Mouse (Mus musculus): ENCODE results near the gene Bcl3.

Bcl3 gene

GRCm38 (mm10) chr7:19768251-19768650, 54.3 kb downstream of the Bcl3 start:
- no peak for DNase-seq

- DNase-seq, result no peak
Observed at GRCm38 (mm10) chr7:19764581-19764980, 58.0 kb downstream of the Bcl3 start.

GRCm38 (mm10) chr7:19763829-19764477, 58.6 kb downstream of the Bcl3 start:
- DNase-seq, result no peak

- DNase-seq, result peak in 1 of 2 experiments; percentile 63
Observed at GRCm38 (mm10) chr7:19762283-19762682, 60.3 kb downstream of the Bcl3 start.

- DNase-seq, result no peak
Observed at GRCm38 (mm10) chr7:19760021-19760420, 62.5 kb downstream of the Bcl3 start.

GRCm38 (mm10) chr7:19758623-19759022, 63.9 kb downstream of the Bcl3 start:
- no peak for DNase-seq

All from lung, postnatal 4 days (tissue).